Mouse (Mus musculus): ENCODE data around the gene Pitpna. TPM values are rescaled to one million over a fixed set of nuclear protein-coding genes. Genes with fewer than 3 reads are reported as not detected.

Pitpna gene
- polyA plus RNA-seq, 1 experiment from 2014 or later, result 82.4 TPM

- H3K36me3 ChIP-seq, result no peaks in the 10 kb centered on the region
- H3K9ac ChIP-seq, result no peak overlapping the region
- 89% methylated on average over 7 of the region's 7 CpGs for WGBS
- ATAC-seq (ENCODE audit: insufficient read depth, low FRiP score, low read depth), result no peak
- no peak overlapping the region for H3K4me3 ChIP-seq (replicated peaks)
- no peaks in the 10 kb centered on the region for H3K4me1 ChIP-seq
- no peak overlapping the region for H3K27ac ChIP-seq
- no peak overlapping the region for H3K4me2 ChIP-seq
- no peaks in the 10 kb centered on the region for H3K9me3 ChIP-seq
- no peaks in the 10 kb centered on the region for H3K27me3 ChIP-seq (replicated peaks)
These were observed 6.3 kb upstream of the Pitpna start for GRCm38 (mm10) chr11:75581495-75582149.

GRCm38 (mm10) chr11:75583521-75583920, 4.4 kb upstream of the Pitpna start:
- Histone ChIP-seq H3K27ac (no peak overlapping the region), H3K4me3 (replicated peaks) (no peak overlapping the region), H3K27me3 (replicated peaks) (no peaks in the 10 kb centered on the region), H3K36me3 (no peaks in the 10 kb centered on the region), H3K4me1 (no peaks in the 10 kb centered on the region), H3K9me3 (no peaks in the 10 kb centered on the region), H3K9ac (no peak overlapping the region), H3K4me2 (no peak overlapping the region)
- WGBS, result 75% methylated on average over 2 of the region's 2 CpGs
- no peak for ATAC-seq (ENCODE audit: insufficient read depth, low FRiP score, low read depth)

GRCm38 (mm10) chr11:75585061-75585460, 2.8 kb upstream of the Pitpna start:
- Histone ChIP-seq H3K4me1 (peaks cover 13% of the 10 kb centered on the region), H3K27ac (no peak overlapping the region), H3K27me3 (replicated peaks) (no peaks in the 10 kb centered on the region), H3K4me3 (replicated peaks) (no peak overlapping the region), H3K9ac (no peak overlapping the region), H3K36me3 (no peaks in the 10 kb centered on the region), H3K9me3 (no peaks in the 10 kb centered on the region), H3K4me2 (no peak overlapping the region)
- no peak for ATAC-seq (ENCODE audit: insufficient read depth, low FRiP score, low read depth)
- WGBS, result 55% methylated on average over 4 of the region's 4 CpGs

GRCm38 (mm10) chr11:75585978-75586377, 1.9 kb upstream of the Pitpna start:
- no peak overlapping the region for H3K4me3 ChIP-seq (replicated peaks)
- no peaks in the 10 kb centered on the region for H3K36me3 ChIP-seq
- no peaks in the 10 kb centered on the region for H3K27me3 ChIP-seq (replicated peaks)
- no peaks in the 10 kb centered on the region for H3K9me3 ChIP-seq
- ATAC-seq (ENCODE audit: insufficient read depth, low FRiP score, low read depth), result no peak
- 79% methylated on average over 5 of the region's 5 CpGs for WGBS
- no peak overlapping the region for H3K27ac ChIP-seq
- no peak overlapping the region for H3K9ac ChIP-seq
- no peak overlapping the region for H3K4me2 ChIP-seq
- peaks cover 16% of the 10 kb centered on the region for H3K4me1 ChIP-seq

GRCm38 (mm10) chr11:75586963-75587362, 934 bp upstream of the Pitpna start:
- Histone ChIP-seq H3K27me3 (replicated peaks) (no peaks in the 10 kb centered on the region), H3K4me3 (replicated peaks) (no peak overlapping the region), H3K27ac (no peak overlapping the region), H3K36me3 (no peaks in the 10 kb centered on the region), H3K9ac (no peak overlapping the region), H3K4me2 (no peak overlapping the region), H3K9me3 (no peaks in the 10 kb centered on the region), H3K4me1 (peaks cover 16% of the 10 kb centered on the region)
- 83% methylated on average over 5 of the region's 5 CpGs for WGBS
- ATAC-seq (ENCODE audit: insufficient read depth, low FRiP score, low read depth), result no peak

GRCm38 (mm10) chr11:75588285-75588941, 516 bp downstream of the Pitpna start:
- Histone ChIP-seq H3K4me1 (peaks cover 16% of the 10 kb centered on the region), H3K9ac (peak overlapping the region; percentile 76), H3K9me3 (no peaks in the 10 kb centered on the region), H3K36me3 (no peaks in the 10 kb centered on the region), H3K27me3 (replicated peaks) (no peaks in the 10 kb centered on the region), H3K4me3 (replicated peaks) (peak overlapping the region; percentile 77), H3K4me2 (peak overlapping the region; percentile 85), H3K27ac (peak overlapping the region; percentile 81)
- 1% methylated on average over 37 of the region's 37 CpGs for WGBS
- ATAC-seq (ENCODE audit: insufficient read depth, low FRiP score, low read depth), result peak; percentile 63

- no peak overlapping the region for H3K4me2 ChIP-seq
- no peaks in the 10 kb centered on the region for H3K27me3 ChIP-seq (replicated peaks)
- ATAC-seq (ENCODE audit: insufficient read depth, low FRiP score, low read depth), result no peak
- 70% methylated on average over 5 of the region's 5 CpGs for WGBS
- H3K4me1 ChIP-seq, result peaks cover 30% of the 10 kb centered on the region
- peak overlapping the region; percentile 57; the same call in 1 of the 2 replicates for H3K27ac ChIP-seq
- no peak overlapping the region for H3K4me3 ChIP-seq (replicated peaks)
- no peak overlapping the region for H3K9ac ChIP-seq
- H3K9me3 ChIP-seq, result no peaks in the 10 kb centered on the region
- H3K36me3 ChIP-seq, result 0 out of 2 replicates have a peak, but pooled peaks cover 3% of the 10 kb centered on the region
These were observed 4.7 kb downstream of the Pitpna start for GRCm38 (mm10) chr11:75592612-75593011.

- no peak for ATAC-seq (ENCODE audit: insufficient read depth, low FRiP score, low read depth)
- peak overlapping the region; percentile 31; the same call in 1 of the 2 replicates for H3K27ac ChIP-seq
- H3K4me2 ChIP-seq, result no peak overlapping the region
- H3K9ac ChIP-seq, result no peak overlapping the region
- peaks cover 9% of the 10 kb centered on the region; the same call in 1 of the 2 replicates for H3K36me3 ChIP-seq
- no peaks in the 10 kb centered on the region for H3K27me3 ChIP-seq (replicated peaks)
- 77% methylated on average over 9 of the region's 9 CpGs for WGBS
- H3K4me3 ChIP-seq (replicated peaks), result no peak overlapping the region
- H3K9me3 ChIP-seq, result no peaks in the 10 kb centered on the region
- H3K4me1 ChIP-seq, result peaks cover 21% of the 10 kb centered on the region
These were observed 6.5 kb downstream of the Pitpna start for GRCm38 (mm10) chr11:75594431-75594830.

- no peak overlapping the region for H3K4me3 ChIP-seq (replicated peaks)
- H3K27ac ChIP-seq, result no peak overlapping the region
- H3K27me3 ChIP-seq (replicated peaks), result no peaks in the 10 kb centered on the region
- ATAC-seq (ENCODE audit: insufficient read depth, low FRiP score, low read depth), result no peak
- no peak overlapping the region for H3K4me2 ChIP-seq
- peaks cover 14% of the 10 kb centered on the region; the same call in 1 of the 2 replicates for H3K4me1 ChIP-seq
- 66% methylated on average over 2 of the region's 2 CpGs for WGBS
- peaks cover 13% of the 10 kb centered on the region for H3K36me3 ChIP-seq
- no peaks in the 10 kb centered on the region for H3K9me3 ChIP-seq
- no peak overlapping the region for H3K9ac ChIP-seq
These were observed 7.5 kb downstream of the Pitpna start for GRCm38 (mm10) chr11:75595404-75595803.

GRCm38 (mm10) chr11:75595816-75596215, 7.9 kb downstream of the Pitpna start:
- no peak overlapping the region for H3K27ac ChIP-seq
- H3K27me3 ChIP-seq (replicated peaks), result no peaks in the 10 kb centered on the region
- H3K4me1 ChIP-seq, result peaks cover 14% of the 10 kb centered on the region; the same call in 1 of the 2 replicates
- 78% methylated on average over 7 of the region's 7 CpGs for WGBS
- H3K9me3 ChIP-seq, result no peaks in the 10 kb centered on the region
- ATAC-seq (ENCODE audit: insufficient read depth, low FRiP score, low read depth), result no peak
- no peak overlapping the region for H3K4me2 ChIP-seq
- H3K9ac ChIP-seq, result no peak overlapping the region
- no peak overlapping the region for H3K4me3 ChIP-seq (replicated peaks)
- peaks cover 18% of the 10 kb centered on the region for H3K36me3 ChIP-seq

GRCm38 (mm10) chr11:75596726-75597255, 8.9 kb downstream of the Pitpna start:
- no peak for ATAC-seq (ENCODE audit: insufficient read depth, low FRiP score, low read depth)
- no peaks in the 10 kb centered on the region for H3K9me3 ChIP-seq
- H3K27me3 ChIP-seq (replicated peaks), result no peaks in the 10 kb centered on the region
- no peak overlapping the region for H3K27ac ChIP-seq
- H3K36me3 ChIP-seq, result peaks cover 26% of the 10 kb centered on the region
- no peak overlapping the region for H3K9ac ChIP-seq
- H3K4me2 ChIP-seq, result no peak overlapping the region
- H3K4me1 ChIP-seq, result peaks cover 14% of the 10 kb centered on the region; the same call in 1 of the 2 replicates
- 70% methylated on average over 3 of the region's 3 CpGs for WGBS
- no peak overlapping the region for H3K4me3 ChIP-seq (replicated peaks)

GRCm38 (mm10) chr11:75598004-75598403, 10.1 kb downstream of the Pitpna start:
- peak overlapping the region; percentile 36; the same call in 1 of the 2 replicates for H3K27ac ChIP-seq
- H3K9ac ChIP-seq, result no peak overlapping the region
- H3K27me3 ChIP-seq (replicated peaks), result no peaks in the 10 kb centered on the region
- ATAC-seq (ENCODE audit: insufficient read depth, low FRiP score, low read depth), result no peak
- no peak overlapping the region for H3K4me2 ChIP-seq
- peaks cover 38% of the 10 kb centered on the region for H3K36me3 ChIP-seq
- peaks cover 14% of the 10 kb centered on the region; the same call in 1 of the 2 replicates for H3K4me1 ChIP-seq
- no peaks in the 10 kb centered on the region for H3K9me3 ChIP-seq
- 77% methylated on average over 6 of the region's 6 CpGs for WGBS
- no peak overlapping the region for H3K4me3 ChIP-seq (replicated peaks)

All from stomach, embryonic 15.5 days (tissue).